Mouse (Mus musculus): ENCODE results near the gene Ocel1. TPM values are rescaled to one million over a fixed set of nuclear protein-coding genes. Genes with fewer than 3 reads are reported as not detected.

Ocel1 gene
- total RNA-seq, 2 experiments from 2014 or later: 16.0 to 18.1 TPM

GRCm38 (mm10) chr8:71403107-71403885 is 32.2 kb downstream of the Ocel1 start:
- DNase-seq (ENCODE audit: low spot score in 2 of 2): no peak

- DNase-seq (ENCODE audit: low spot score in 2 of 2): no peak
These were observed 32.9 kb downstream of the Ocel1 start for GRCm38 (mm10) chr8:71404011-71404410.

- no peak for DNase-seq (ENCODE audit: low spot score in 2 of 2)
These were observed 33.9 kb downstream of the Ocel1 start for GRCm38 (mm10) chr8:71404951-71405351.

- peak; percentile 90 to 94 for DNase-seq (ENCODE audit: low spot score in 2 of 2)
These were observed 34.5 kb downstream of the Ocel1 start, which contains the start of gene Ankle1 for GRCm38 (mm10) chr8:71405401-71406098. TSS of gene Ankle1 (plus strand) at chr8:71406010.

- no peak for DNase-seq (ENCODE audit: low spot score in 2 of 2)
These were observed 35.3 kb downstream of the Ocel1 start for GRCm38 (mm10) chr8:71406099-71407015.

- DNase-seq (ENCODE audit: low spot score in 2 of 2): no peak
These were observed 36.3 kb downstream of the Ocel1 start for GRCm38 (mm10) chr8:71407441-71407840.

GRCm38 (mm10) chr8:71408231-71408630 is 37.1 kb downstream of the Ocel1 start:
- DNase-seq (ENCODE audit: low spot score in 2 of 2): no peak

GRCm38 (mm10) chr8:71411535-71412273 is 40.6 kb downstream of the Ocel1 start:
- no peak for DNase-seq (ENCODE audit: low spot score in 2 of 2)

GRCm38 (mm10) chr8:71422121-71422520 is 51.0 kb downstream of the Ocel1 start:
- no peak for DNase-seq (ENCODE audit: low spot score in 2 of 2)

Other genes starting within 250 kb of the Ocel1 start
- gene Myo9b, start 98.6 kb upstream of the Ocel1 start, total RNA-seq (2021): 10 to 100 TPM; 31.2 to 36.4 TPM
- gene Haus8, start 98.4 kb upstream of the Ocel1 start, total RNA-seq (2021): 10 to 100 TPM; 13.9 to 14.6 TPM
- 10 to 100 TPM; 84.9 to 96.2 TPM for gene Use1, start 4.5 kb upstream of the Ocel1 start, total RNA-seq (2021)
- gene Nr2f6, start 10.7 kb downstream of the Ocel1 start, total RNA-seq (2021): 10 to 100 TPM; 33.9 to 36.7 TPM
- gene Ushbp1, start 24.5 kb downstream of the Ocel1 start, total RNA-seq (2021): 1 to 10 TPM; 5.1 to 5.2 TPM
- 10 to 100 TPM; 89.1 to 96.7 TPM for gene Babam1, start 25.6 kb downstream of the Ocel1 start, total RNA-seq (2021)
- 1 to 10 TPM in 1 of 2 experiments, under 1 TPM in 1; 0.60 to 1.7 TPM for gene Ankle1, start 34.7 kb downstream of the Ocel1 start, total RNA-seq (2021)
- 100 to 1,000 TPM; 179 to 181 TPM for gene Abhd8, start 92.4 kb downstream of the Ocel1 start, total RNA-seq (2021)
- 10 to 100 TPM; 52.6 to 62.7 TPM for gene Mrpl34, start 93.7 kb downstream of the Ocel1 start, total RNA-seq (2021)
- 100 to 1,000 TPM; 104 to 110 TPM for gene Dda1, start 97.9 kb downstream of the Ocel1 start, total RNA-seq (2021)
- gene Ano8, start 114.7 kb downstream of the Ocel1 start, total RNA-seq (2021): 10 to 100 TPM; 60.1 to 62.4 TPM
- 10 to 100 TPM; 30.6 to 33.3 TPM for gene Gtpbp3, start 116.8 kb downstream of the Ocel1 start, total RNA-seq (2021)
- gene Plvap, start 140.5 kb downstream of the Ocel1 start, total RNA-seq (2021): 1 to 10 TPM; 7.2 to 7.6 TPM
- gene Ccdc194, start 154.4 kb downstream of the Ocel1 start, total RNA-seq (2021): not detected
- gene Bst2, start 166.2 kb downstream of the Ocel1 start, total RNA-seq (2021): 1 to 10 TPM; 3.4 to 5.5 TPM
- 10 to 100 TPM; 33.8 to 36.2 TPM for gene Mvb12a, start 171.6 kb downstream of the Ocel1 start, total RNA-seq (2021)
- under 1 TPM in 1 of 2 experiments, not detected in 1; 0.35 TPM for gene Tmem221, start 187.6 kb downstream of the Ocel1 start, total RNA-seq (2021)
- under 1 TPM; 0.12 to 0.21 TPM for gene Nxnl1, start 195.3 kb downstream of the Ocel1 start, total RNA-seq (2021)
- 100 to 1,000 TPM in 1 of 2 experiments, 10 to 100 TPM in 1; 90.9 to 101 TPM for gene Slc27a1, start 197.6 kb downstream of the Ocel1 start, total RNA-seq (2021)
- gene Pgls, start 220.9 kb downstream of the Ocel1 start, total RNA-seq (2021): 10 to 100 TPM; 59.0 to 61.6 TPM
- gene Fam129c, start 226.3 kb downstream of the Ocel1 start, total RNA-seq (2021): 1 to 10 TPM; 2.6 to 2.7 TPM
- gene Colgalt1, start 239.7 kb downstream of the Ocel1 start, total RNA-seq (2021): 10 to 100 TPM; 58.4 to 62.9 TPM

All from layer of hippocampus, postnatal 14 days (tissue).